Mouse (Mus musculus) megakaryocyte, embryonic 14.5 days (primary cell): ENCODE results near the gene Ghr.

Experiments used
- FLI1 ChIP-seq: IDR thresholded peaks from 2 replicates; pipeline ENCODE4 v1.6.1; 2012; ENCODE audit warnings: low read length, inconsistent platforms, mixed read lengths
- GATA1 ChIP-seq: IDR thresholded peaks from 3 replicates; pipeline ENCODE4 v1.6.1; 2012; ENCODE audit warnings: mixed read lengths, low read length, inconsistent platforms, borderline replicate concordance

DNA sequence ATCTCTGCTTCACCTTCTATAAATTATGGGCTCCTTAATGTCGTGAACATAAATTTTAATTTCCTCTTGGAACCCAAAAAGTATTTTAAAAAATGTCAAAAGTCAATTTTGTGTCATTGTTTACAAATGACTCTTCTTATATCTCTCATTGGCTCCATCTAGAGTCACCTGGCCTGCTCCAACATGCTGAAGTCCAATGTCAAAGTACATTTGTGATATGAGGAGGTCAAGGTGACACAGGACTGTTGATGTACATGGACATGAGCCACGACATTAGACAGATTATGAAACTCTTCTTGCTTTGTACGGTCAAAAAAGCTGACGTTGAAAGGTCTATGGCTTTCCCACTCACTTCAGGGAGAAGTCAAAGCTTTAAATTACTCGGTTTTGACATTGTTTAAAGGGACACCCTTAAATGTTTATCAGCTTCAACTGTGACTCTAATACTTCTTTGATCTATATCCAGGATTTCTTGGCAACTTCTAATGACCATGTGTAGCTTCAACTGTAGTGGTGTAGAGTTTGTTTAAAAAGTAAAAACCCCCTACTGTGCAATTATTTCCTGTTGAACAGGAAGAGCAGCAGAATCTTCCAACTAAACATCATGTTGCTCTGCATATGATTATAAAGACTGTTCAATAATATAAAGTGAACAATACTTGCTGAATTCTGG is 131.1 kb downstream of the Ghr start:
- TF ChIP-seq GATA1: no peak
- no peak for TF ChIP-seq FLI1
